Mouse (Mus musculus): ENCODE results near the gene Adgrf1.

Adgrf1 gene

GRCm38 (mm10) chr17:43362362-43362761, 92.2 kb downstream of the Adgrf1 start:
- no peak for DNase-seq (ENCODE audit: low read depth, low spot score)

DNA sequence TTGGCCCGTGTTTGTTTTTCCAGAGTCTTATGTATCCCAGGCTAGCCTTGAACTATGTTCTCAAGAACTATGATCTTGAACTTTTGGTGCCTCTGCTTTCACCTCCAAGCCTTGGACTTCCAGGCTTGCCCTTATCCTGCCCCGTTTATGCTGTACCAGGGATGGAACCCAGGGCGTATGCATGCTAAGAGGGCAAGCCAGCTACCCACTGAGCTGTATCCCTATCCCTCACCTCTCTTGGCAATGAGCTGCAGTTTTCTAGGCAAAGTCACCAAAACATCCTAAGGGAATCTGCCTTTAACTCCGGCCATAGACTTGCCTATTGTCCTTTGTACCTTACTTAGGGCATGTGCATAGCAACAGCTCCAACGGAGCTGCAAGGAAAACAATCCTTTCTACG, 92.8 kb downstream of the Adgrf1 start:
- no peak for DNase-seq (ENCODE audit: low read depth, low spot score)

GRCm38 (mm10) chr17:43363921-43364320, 93.8 kb downstream of the Adgrf1 start:
- DNase-seq (ENCODE audit: low read depth, low spot score) = no peak

DNA sequence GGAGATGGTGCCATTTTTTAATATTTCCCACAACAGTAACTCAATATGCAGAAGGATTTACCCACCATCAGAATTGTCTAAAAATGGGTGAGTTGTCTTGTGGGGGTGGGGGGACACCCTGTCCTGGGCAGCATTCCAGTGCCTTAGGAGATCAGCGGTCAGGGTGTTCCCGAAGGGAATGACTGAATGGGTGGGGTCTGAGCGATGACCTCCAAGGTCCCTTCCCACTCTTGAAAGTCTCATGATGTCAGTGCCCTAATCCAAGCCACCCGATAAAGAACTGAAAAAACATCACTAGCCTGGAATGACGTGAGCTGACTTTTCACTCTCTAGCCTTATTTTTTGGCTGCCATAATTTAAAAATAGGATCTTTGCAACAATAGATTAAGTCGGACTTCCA, 95.2 kb downstream of the Adgrf1 start:
- no peak for DNase-seq (ENCODE audit: low read depth, low spot score)

- DNase-seq (ENCODE audit: low read depth, low spot score) = no peak
These were observed 96.4 kb downstream of the Adgrf1 start for GRCm38 (mm10) chr17:43366486-43366885.

DNA sequence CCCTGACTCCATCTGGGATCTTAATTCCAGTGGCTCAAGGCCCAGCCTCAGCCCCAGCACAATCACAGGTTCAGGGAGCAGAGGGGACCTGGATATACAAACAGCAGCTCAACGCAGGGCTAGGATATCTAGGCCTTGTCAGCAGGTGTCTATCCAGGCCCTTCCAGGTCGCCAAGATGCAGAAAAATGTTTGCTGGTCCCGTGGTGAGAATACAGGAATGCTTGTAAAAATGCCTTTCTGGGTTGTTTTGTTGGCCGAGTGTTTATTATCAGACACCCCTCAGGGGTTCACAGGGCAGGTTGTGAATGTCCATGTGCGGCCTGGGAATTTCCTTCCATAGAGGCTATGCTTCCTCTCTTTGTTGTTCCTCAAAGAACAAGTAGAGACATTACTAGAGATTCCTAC, 98.0 kb downstream of the Adgrf1 start:
- peak; percentile 27 for DNase-seq (ENCODE audit: low read depth, low spot score)

GRCm38 (mm10) chr17:43372604-43373003, 102.5 kb downstream of the Adgrf1 start:
- no peak for DNase-seq (ENCODE audit: low read depth, low spot score)

DNA sequence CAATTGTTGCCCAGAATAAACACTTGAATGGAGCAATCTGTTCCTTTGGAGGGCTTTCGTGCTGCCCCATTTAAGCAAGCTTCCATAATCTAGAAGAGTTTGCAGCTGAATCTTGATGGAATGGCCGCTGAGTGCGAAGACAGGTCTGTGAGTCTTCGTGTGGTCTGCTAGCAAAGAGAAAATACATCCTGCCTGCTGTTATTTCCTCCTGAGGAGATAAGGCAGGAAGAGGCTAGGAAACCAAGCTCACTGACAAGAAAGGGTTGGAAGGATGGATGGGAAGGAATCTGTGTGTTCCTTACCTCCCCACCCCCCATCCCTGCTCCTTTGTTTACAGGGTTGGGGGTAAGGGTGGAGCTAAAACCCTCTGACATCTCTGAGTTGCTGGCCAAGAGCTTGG, 103.9 kb downstream of the Adgrf1 start:
- DNase-seq (ENCODE audit: low read depth, low spot score) = no peak

Data from forelimb bud, embryonic 11.5 days (tissue).